In the genomic region with DNA sequence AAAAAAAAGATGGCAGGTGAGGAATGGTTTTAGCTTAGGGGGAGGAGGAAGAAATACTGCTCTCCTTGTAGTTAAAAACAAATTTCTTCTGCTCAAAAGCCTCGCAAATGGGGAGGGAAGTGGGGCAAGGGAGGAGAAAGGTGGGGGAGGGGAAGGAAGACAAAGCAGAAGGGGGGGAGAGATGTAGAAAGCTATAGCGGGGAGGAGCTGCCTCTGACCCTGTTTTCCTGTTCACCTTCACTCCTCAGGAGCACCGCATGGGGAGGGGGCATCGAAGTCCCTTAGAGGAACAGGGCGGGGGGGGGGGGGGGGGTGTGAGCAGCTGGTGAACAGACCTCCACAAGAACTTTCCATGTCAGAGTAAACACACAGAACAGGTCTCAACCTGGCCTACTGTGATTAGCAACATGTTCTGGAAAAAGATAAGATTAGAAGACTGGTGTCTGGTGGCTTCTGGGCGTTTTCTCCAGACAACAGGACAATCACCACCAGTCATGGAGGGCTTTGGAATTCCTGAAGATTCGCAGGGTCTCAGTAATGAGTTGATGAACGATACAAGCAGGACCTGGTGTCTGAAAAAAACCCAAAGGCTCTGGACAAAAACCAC, we compare ENCODE assay signal across 12 mouse cellular contexts.
DNase-seq lines count a peak whose midpoint lies in the region; ATAC-seq and TF ChIP-seq lines count a peak whose summit lies in the region.
"Had no signal": no experiment of that assay in that cellular context is flagged by ENCODE, and none has a peak within 500 bp of the region (broad histone marks: within the 10 kb centered on the region; RNA-seq: fewer than 3 reads in every experiment).

No protein-coding gene starts in this region.

- no peaks in the 10 kb centered on the region for H3K9me3 ChIP-seq in heart, embryonic 11.5 days (replicated peaks; ENCODE audit: control insufficient read depth, low read length)
- no peaks in the 10 kb centered on the region for H3K9me3 ChIP-seq in stomach, embryonic 15.5 days
- no peaks in the 10 kb centered on the region for H3K9me3 ChIP-seq in stomach, postnatal 0 days (ENCODE audit: control insufficient read depth, low read length)
- H3K9me3 ChIP-seq: heart, embryonic 15.5 days had no signal

- ATAC-seq in heart, embryonic 11.5 days (replicated peaks; ENCODE audit: insufficient number of reproducible peaks, low FRiP score, low TSS enrichment) = no peak; the same call in 1 of the 2 replicates
- ATAC-seq in stomach, embryonic 15.5 days (ENCODE audit: insufficient read depth, low FRiP score, low read depth) = peak; percentile 28; the same call in 1 of the 2 replicates
- no peak for ATAC-seq in stomach, postnatal 0 days (ENCODE audit: low FRiP score, low TSS enrichment)
- ATAC-seq: inflammation-experienced regulatory T-cells, adult 6 months had no signal

- H3K4me2 ChIP-seq in heart, embryonic 11.5 days = no peak overlapping the region
- no peak overlapping the region for H3K4me2 ChIP-seq in stomach, embryonic 15.5 days
- no peak overlapping the region for H3K4me2 ChIP-seq in stomach, postnatal 0 days (replicated peaks; ENCODE audit: low read depth)
- H3K4me2 ChIP-seq: heart, embryonic 15.5 days had no signal

- H3K27ac ChIP-seq in heart, embryonic 11.5 days (ENCODE audit: low read depth, low read length) = peak overlapping the region; percentile 24; the same call in 1 of the 2 replicates
- no peak overlapping the region for H3K27ac ChIP-seq in stomach, embryonic 15.5 days
- H3K27ac ChIP-seq in stomach, postnatal 0 days (replicated peaks) = no peak overlapping the region; the same call in 1 of the 2 replicates
- H3K27ac ChIP-seq: heart, embryonic 15.5 days had no signal

- H3K4me3 ChIP-seq in heart, embryonic 11.5 days (ENCODE audit: low read depth, low read length) = no peak overlapping the region
- no peak overlapping the region for H3K4me3 ChIP-seq in stomach, embryonic 15.5 days (replicated peaks)
- no peak overlapping the region for H3K4me3 ChIP-seq in stomach, postnatal 0 days (ENCODE audit: low read depth, low read length)
- H3K4me3 ChIP-seq: heart, embryonic 15.5 days had no signal

- no peaks in the 10 kb centered on the region for H3K27me3 ChIP-seq in heart, embryonic 11.5 days (ENCODE audit: control insufficient read depth, insufficient read depth, low read length)
- H3K27me3 ChIP-seq in stomach, embryonic 15.5 days (replicated peaks) = no peaks in the 10 kb centered on the region
- no peaks in the 10 kb centered on the region for H3K27me3 ChIP-seq in stomach, postnatal 0 days (ENCODE audit: control insufficient read depth, insufficient read depth, low read length)
- H3K27me3 ChIP-seq: heart, embryonic 15.5 days had no signal

- TF ChIP-seq EP300 in stomach, postnatal 0 days (optimal IDR thresholded peaks at IDR 0.05) = no peak

- H3K9ac ChIP-seq in heart, embryonic 11.5 days (ENCODE audit: low read depth, low read length) = no peak overlapping the region
- H3K9ac ChIP-seq in stomach, embryonic 15.5 days = no peak overlapping the region
- no peak overlapping the region for H3K9ac ChIP-seq in stomach, postnatal 0 days (ENCODE audit: low read length)
- H3K9ac ChIP-seq: heart, embryonic 15.5 days had no signal

- WGBS in heart, embryonic 11.5 days (ENCODE audit: insufficient replicate concordance) = 10% methylated on average over 7 of the region's 8 CpGs
- 34% methylated on average over 6 of the region's 8 CpGs for WGBS in stomach, embryonic 15.5 days
- WGBS in stomach, postnatal 0 days = 49% methylated on average over 5 of the region's 8 CpGs

- H3K4me1 ChIP-seq in heart, embryonic 11.5 days (ENCODE audit: control insufficient read depth, insufficient read depth, low read length) = peaks cover 51% of the 10 kb centered on the region
- H3K4me1 ChIP-seq in stomach, embryonic 15.5 days = peaks cover 23% of the 10 kb centered on the region; the same call in 1 of the 2 replicates
- H3K4me1 ChIP-seq in stomach, postnatal 0 days (replicated peaks; ENCODE audit: control insufficient read depth, insufficient read depth) = peaks cover 5% of the 10 kb centered on the region; the same call in 1 of the 2 replicates

- TF ChIP-seq CTCF in stomach, postnatal 0 days (IDR thresholded peaks at IDR 0.05; ENCODE audit: low read depth) = no peak

- DNase-seq in heart, postnatal 4 days = no peak
- no peak for DNase-seq in stomach, postnatal 0 days (ENCODE audit: low spot score)
- DNase-seq in liver = peak; percentile 37
- DNase-seq in naive thymus-derived CD4-positive, alpha-beta T cell, adult 2 months (ENCODE audit: low read depth) = peak; percentile 35
- no peak for DNase-seq in natural killer cell, adult 2 months (ENCODE audit: low spot score in 2 of 2)
- no peak for DNase-seq in gastrocnemius, postnatal 4 days (ENCODE audit: low spot score in 2 of 2)
- DNase-seq: embryo, embryonic 11 days; kidney, postnatal 36 days had no signal

- no peaks in the 10 kb centered on the region for H3K36me3 ChIP-seq in heart, embryonic 11.5 days (ENCODE audit: control insufficient read depth, insufficient read depth, low read length)
- H3K36me3 ChIP-seq in stomach, embryonic 15.5 days = no peaks in the 10 kb centered on the region
- H3K36me3 ChIP-seq in stomach, postnatal 0 days (ENCODE audit: control insufficient read depth, insufficient read depth, low read length) = peaks cover 2% of the 10 kb centered on the region; the same call in 1 of the 2 replicates
- H3K36me3 ChIP-seq: heart, embryonic 15.5 days had no signal

Comparison
In these comparisons a context has a peak if more than half of its experiments do, and no peak if none do; other contexts are left out.
1. DNase-seq: peak in liver (single experiment) and naive thymus-derived CD4-positive, alpha-beta T cell, adult 2 months (single experiment); none in heart, postnatal 4 days (single experiment), stomach, postnatal 0 days (single experiment), natural killer cell, adult 2 months (0 of 2) and gastrocnemius, postnatal 4 days (0 of 2).